Mouse (Mus musculus): ENCODE results near the gene Gpr132. TPM values are rescaled to one million over a fixed set of nuclear protein-coding genes. Genes with fewer than 3 reads are reported as not detected.

The Gpr132 gene
- total and polyA plus RNA-seq, 3 experiments, result 5.4 to 6.5 TPM; not detected in 1

- H3K9me3 ChIP-seq (replicated peaks; ENCODE audit: insufficient read depth, low read length), result no peaks in the 10 kb centered on the region
- DNase-seq (ENCODE audit: low read depth, low spot score), result no peak
- H3K4me3 ChIP-seq (ENCODE audit: control insufficient read depth in 1 of 2, insufficient read depth in 1 of 2, low read depth in 2 of 2, low read length in 2 of 2), result no peak overlapping the region
- H3K4me1 ChIP-seq (ENCODE audit: control insufficient read depth in 1 of 2, insufficient read depth in 2 of 2, low read length in 2 of 2), result no peaks in the 10 kb centered on the region
- no peak overlapping the region for H3K9ac ChIP-seq (ENCODE audit: control insufficient read depth, low read depth, low read length, poor library complexity, severe bottlenecking)
- no peaks in the 10 kb centered on the region for H3K79me2 ChIP-seq (ENCODE audit: control insufficient read depth, insufficient read depth, low read length, poor library complexity)
- no peaks in the 10 kb centered on the region for H3K36me3 ChIP-seq (ENCODE audit: control insufficient read depth in 1 of 2, insufficient read depth in 2 of 2, low read length in 2 of 2)
- TF ChIP-seq MAFK (IDR thresholded peaks at IDR 0.05; ENCODE audit: borderline replicate concordance, low read depth, low read length), result no peak
- 0 out of 2 replicates have a peak, but pooled peaks have one; percentile 17 for TF ChIP-seq TBP (IDR thresholded peaks at IDR 0.05; ENCODE audit: low read depth, low read length)
- peaks cover 12 to 21% of the 10 kb centered on the region in 2 experiments for H3K27me3 ChIP-seq (ENCODE audit: control insufficient read depth in 1 of 2, insufficient read depth in 2 of 2, low read length in 2 of 2)
- H3K27ac ChIP-seq (ENCODE audit: control insufficient read depth, low read depth, low read length), result no peak overlapping the region
Measured at GRCm38 (mm10) chr12:112894969-112895368, 26.9 kb upstream of the Gpr132 start.

DNA sequence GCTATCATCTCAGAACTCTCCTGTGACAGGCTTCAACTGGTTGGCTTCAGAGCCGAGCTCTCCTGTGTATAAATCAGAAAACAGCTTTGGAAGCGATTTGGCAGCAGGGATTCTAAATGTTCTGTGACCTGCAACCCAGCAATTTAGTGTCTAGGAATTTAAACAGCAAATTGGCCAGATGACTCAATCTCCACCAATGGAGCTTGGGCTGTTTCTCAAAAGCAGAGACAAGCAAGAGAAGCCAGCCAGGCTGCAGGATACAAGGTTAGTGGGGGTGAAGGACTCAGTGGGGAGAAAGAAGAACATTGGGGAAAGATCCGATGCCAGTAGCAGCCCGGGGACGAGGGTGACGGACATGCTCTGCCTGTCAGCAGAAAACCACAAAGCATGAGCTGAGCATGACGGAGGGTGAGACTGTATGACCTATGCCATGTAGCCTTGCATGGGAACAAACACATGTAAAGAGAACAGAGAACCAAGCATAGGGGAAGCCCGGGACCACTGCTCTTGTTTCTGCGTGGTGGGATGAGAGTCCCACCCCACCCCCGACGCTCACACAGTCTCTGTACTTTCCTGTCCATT lies 26.4 kb upstream of the Gpr132 start:
- H3K27ac ChIP-seq (ENCODE audit: control insufficient read depth, low read depth, low read length), result no peak overlapping the region
- H3K9ac ChIP-seq (ENCODE audit: control insufficient read depth, low read depth, low read length, poor library complexity, severe bottlenecking), result no peak overlapping the region
- DNase-seq (ENCODE audit: low read depth, low spot score), result no peak
- H3K9me3 ChIP-seq (replicated peaks; ENCODE audit: insufficient read depth, low read length), result no peaks in the 10 kb centered on the region
- H3K36me3 ChIP-seq (ENCODE audit: control insufficient read depth in 1 of 2, insufficient read depth in 2 of 2, low read length in 2 of 2), result no peaks in the 10 kb centered on the region
- no peaks in the 10 kb centered on the region for H3K79me2 ChIP-seq (ENCODE audit: control insufficient read depth, insufficient read depth, low read length, poor library complexity)
- no peak overlapping the region for H3K4me3 ChIP-seq (ENCODE audit: control insufficient read depth in 1 of 2, insufficient read depth in 1 of 2, low read depth in 2 of 2, low read length in 2 of 2)
- TF ChIP-seq E2F4 (IDR thresholded peaks at IDR 0.05; ENCODE audit: borderline replicate concordance, low read depth, low read length) (no peak), UBTF (IDR thresholded peaks at IDR 0.05; ENCODE audit: borderline replicate concordance, insufficient read depth, low read depth, low read length) (no peak), ZMIZ1 (IDR thresholded peaks at IDR 0.05; ENCODE audit: low read depth, low read length) (no peak), POLR2A (IDR thresholded peaks at IDR 0.05; ENCODE audit: control insufficient read depth in 1 of 2, insufficient read depth in 1 of 2, low read depth in 1 of 2, low read length in 2 of 2, poor library complexity in 1 of 2) (no peak), TCF12 (IDR thresholded peaks at IDR 0.05; ENCODE audit: low read depth, low read length) (no peak), GABPA (IDR thresholded peaks at IDR 0.05; ENCODE audit: low read depth, low read length) (no peak), MAFK (IDR thresholded peaks at IDR 0.05; ENCODE audit: borderline replicate concordance, low read depth, low read length) (no peak), USF1 (IDR thresholded peaks at IDR 0.05; ENCODE audit: low read depth, low read length) (no peak), EP300 (IDR thresholded peaks at IDR 0.05; ENCODE audit: low read depth in 1 of 2, low read length in 2 of 2) (no peak), ZNF384 (IDR thresholded peaks at IDR 0.05; ENCODE audit: low read depth, low read length) (no peak), ETS1 (IDR thresholded peaks at IDR 0.05; ENCODE audit: low read depth, low read length) (no peak), GATA1 (IDR thresholded peaks at IDR 0.05; ENCODE audit: low read depth, low read length) (no peak)
- H3K27me3 ChIP-seq (ENCODE audit: control insufficient read depth in 1 of 2, insufficient read depth in 2 of 2, low read length in 2 of 2), result peaks cover 12 to 21% of the 10 kb centered on the region in 2 experiments
- H3K4me1 ChIP-seq (ENCODE audit: control insufficient read depth in 1 of 2, insufficient read depth in 2 of 2, low read length in 2 of 2), result no peaks in the 10 kb centered on the region

- H3K27ac ChIP-seq (ENCODE audit: control insufficient read depth, low read depth, low read length), result no peak overlapping the region
- no peak overlapping the region for H3K9ac ChIP-seq (ENCODE audit: control insufficient read depth, low read depth, low read length, poor library complexity, severe bottlenecking)
- no peak for DNase-seq (ENCODE audit: low read depth, low spot score)
- no peaks in the 10 kb centered on the region for H3K9me3 ChIP-seq (replicated peaks; ENCODE audit: insufficient read depth, low read length)
- H3K27me3 ChIP-seq (ENCODE audit: control insufficient read depth in 1 of 2, insufficient read depth in 2 of 2, low read length in 2 of 2), result peaks cover 9 to 16% of the 10 kb centered on the region in 2 experiments
- no peaks in the 10 kb centered on the region for H3K36me3 ChIP-seq (ENCODE audit: control insufficient read depth in 1 of 2, insufficient read depth in 2 of 2, low read length in 2 of 2)
- no peak for TF ChIP-seq ELF1 (IDR thresholded peaks at IDR 0.05; ENCODE audit: low read depth, low read length)
- TF ChIP-seq JUND (IDR thresholded peaks at IDR 0.05; ENCODE audit: low read depth, low read length), result no peak
- no peak for TF ChIP-seq E2F4 (IDR thresholded peaks at IDR 0.05; ENCODE audit: borderline replicate concordance, low read depth, low read length)
- TF ChIP-seq KAT2A (conservative IDR thresholded peaks at IDR 0.05; ENCODE audit: low read depth, low read length), result no peak
- TF ChIP-seq MXI1 (IDR thresholded peaks at IDR 0.05; ENCODE audit: low read depth, low read length), result no peak
- no peak for TF ChIP-seq CTCF (IDR thresholded peaks at IDR 0.05 in 2 of 3, conservative IDR thresholded peaks at IDR 0.05 in 1 of 3; ENCODE audit: control insufficient read depth in 1 of 3, insufficient read depth in 1 of 3, low read depth in 2 of 3, low read length in 3 of 3, poor library complexity in 1 of 3, severe bottlenecking in 1 of 3)
- TF ChIP-seq SIN3A (IDR thresholded peaks at IDR 0.05; ENCODE audit: low read length), result no peak
- no peak for TF ChIP-seq USF1 (IDR thresholded peaks at IDR 0.05; ENCODE audit: low read depth, low read length)
- TF ChIP-seq ETS1 (IDR thresholded peaks at IDR 0.05; ENCODE audit: low read depth, low read length), result no peak
- no peak for TF ChIP-seq CHD1 (IDR thresholded peaks at IDR 0.05; ENCODE audit: low read depth, low read length)
- TF ChIP-seq HCFC1 (IDR thresholded peaks at IDR 0.05; ENCODE audit: low read depth, low read length), result no peak
- no peaks in the 10 kb centered on the region for H3K4me1 ChIP-seq (ENCODE audit: control insufficient read depth in 1 of 2, insufficient read depth in 2 of 2, low read length in 2 of 2)
- no peaks in the 10 kb centered on the region for H3K79me2 ChIP-seq (ENCODE audit: control insufficient read depth, insufficient read depth, low read length, poor library complexity)
- H3K4me3 ChIP-seq (ENCODE audit: control insufficient read depth in 1 of 2, insufficient read depth in 1 of 2, low read depth in 2 of 2, low read length in 2 of 2), result no peak overlapping the region
Measured at GRCm38 (mm10) chr12:112885465-112885864, 17.4 kb upstream of the Gpr132 start.

Measured in MEL (cell line).